Mouse (Mus musculus) thymus, adult 2 months (tissue): ENCODE results near the gene Lck.

ENCODE experiments used
- CTCF ChIP-seq: fragments of 200-500 bp; IDR thresholded peaks from 2 replicates; pipeline ENCODE4 v1.5.1; 2012; ENCODE audit warnings: mild to moderate bottlenecking, control low read depth, low read length, moderate library complexity, borderline replicate concordance; ENCODE audit not compliant: control insufficient read depth, poor library complexity, insufficient read depth; ENCODE audit errors: extremely low read depth
- POLR2A ChIP-seq: fragments of 200-500 bp; IDR thresholded peaks from 2 replicates; pipeline ENCODE4 v1.6.1; 2012; ENCODE audit warnings: mild to moderate bottlenecking, low read length, control low read depth, moderate library complexity; ENCODE audit not compliant: control insufficient read depth, poor library complexity, insufficient read depth; ENCODE audit errors: extremely low read depth

- no peak for TF ChIP-seq POLR2A
- no peak for TF ChIP-seq CTCF
Measured at GRCm38 (mm10) chr4:129573093-129573370, 409 bp downstream of the Lck start.
